Mouse (Mus musculus): Measurements from ENCODE around the gene Kif26b. TPM values are rescaled to one million over a fixed set of nuclear protein-coding genes. Genes with fewer than 3 reads are reported as not detected.

Kif26b gene
- polyA plus RNA-seq, 1 experiment: 0.16 TPM

DNA sequence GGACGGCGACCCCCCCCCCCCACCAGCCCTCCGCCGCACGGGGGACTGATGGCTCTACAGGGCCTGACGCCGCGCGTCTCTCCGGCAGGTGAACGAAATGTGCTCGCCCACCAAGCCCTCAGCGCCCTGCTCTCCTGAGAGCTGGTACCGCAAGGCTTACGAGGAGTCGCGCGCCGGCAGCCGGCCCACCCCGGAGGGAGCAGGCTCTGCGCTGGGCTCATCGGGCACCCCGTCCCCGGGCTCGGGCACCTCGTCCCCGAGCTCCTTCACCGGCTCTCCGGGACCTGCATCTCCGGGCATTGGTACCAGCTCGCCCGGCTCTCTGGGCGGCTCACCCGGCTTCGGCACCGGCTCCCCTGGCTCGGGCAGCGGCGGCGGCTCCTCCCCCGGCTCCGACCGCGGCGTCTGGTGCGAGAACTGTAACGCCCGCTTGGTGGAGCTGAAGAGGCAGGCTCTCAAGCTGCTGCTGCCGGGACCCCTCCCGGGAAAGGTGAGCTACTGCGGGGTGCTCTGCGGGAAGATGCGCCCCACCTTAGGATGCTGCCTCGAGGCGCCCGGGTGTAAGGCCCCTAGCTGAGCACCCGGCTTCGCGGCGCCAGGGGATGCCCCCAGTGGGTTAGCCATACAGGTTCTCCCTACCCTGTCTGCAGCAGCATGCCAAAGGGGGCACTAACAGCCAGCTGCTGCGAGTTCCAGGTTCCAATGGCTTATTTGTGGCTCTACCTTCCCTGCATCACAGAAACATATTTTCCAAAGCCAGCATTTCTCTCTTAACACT lies 1.6 kb downstream of the Kif26b start:
- TF ChIP-seq CTCF (IDR thresholded peaks at IDR 0.05; ENCODE audit: borderline replicate concordance, control insufficient read depth, extremely low read depth, insufficient read depth, low read length, poor library complexity) (peak; percentile 54; the same call in 1 of the 2 replicates), POLR2A (IDR thresholded peaks at IDR 0.05; ENCODE audit: control insufficient read depth, extremely low read depth, insufficient read depth, low read length, poor library complexity) (no peak)
- Histone ChIP-seq H3K36me3 (ENCODE audit: control insufficient read depth, insufficient read depth, low read length) (no peaks in the 10 kb centered on the region), H3K27me3 (ENCODE audit: control insufficient read depth, insufficient read depth, low read length) (peaks cover 25% of the 10 kb centered on the region; the same call in 1 of the 2 replicates), H3K4me3 (ENCODE audit: control insufficient read depth, insufficient read depth, low read length) (peak overlapping the region; percentile 36), H3K4me1 (replicated peaks; ENCODE audit: control insufficient read depth, insufficient read depth, low read length) (peaks cover 31% of the 10 kb centered on the region), H3K27ac (ENCODE audit: control insufficient read depth, insufficient read depth, low read length) (no peak overlapping the region)
- 2% methylated on average over 62 of the region's 62 CpGs for WGBS
- peak; percentile 77 for DNase-seq

DNA sequence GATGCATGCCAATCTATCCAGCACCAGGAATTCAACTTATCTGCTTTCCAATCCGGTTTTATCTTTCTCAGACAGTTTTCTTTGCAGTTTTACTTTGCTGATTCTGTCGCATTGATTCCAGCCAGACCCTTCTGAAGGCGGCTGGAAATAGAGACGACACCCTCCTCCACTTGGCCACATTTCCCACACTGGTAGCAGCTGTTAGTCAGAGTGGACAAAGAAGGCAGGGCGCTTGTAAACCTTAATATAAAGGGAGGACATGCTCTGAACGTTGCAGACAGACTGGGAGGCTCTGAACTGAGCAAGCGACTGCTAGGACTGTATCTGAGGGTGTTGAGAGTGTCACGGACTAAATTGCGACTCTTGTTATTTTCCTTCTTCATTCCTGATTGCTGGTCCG lies 11.3 kb downstream of the Kif26b start:
- 88% methylated on average over 10 of the region's 10 CpGs for WGBS
- H3K27me3 ChIP-seq (ENCODE audit: control insufficient read depth, insufficient read depth, low read length): no peaks in the 10 kb centered on the region
- no peak overlapping the region for H3K4me3 ChIP-seq (ENCODE audit: control insufficient read depth, insufficient read depth, low read length)
- no peak for DNase-seq
- no peak for TF ChIP-seq POLR2A (IDR thresholded peaks at IDR 0.05; ENCODE audit: control insufficient read depth, extremely low read depth, insufficient read depth, low read length, poor library complexity)
- no peak for TF ChIP-seq CTCF (IDR thresholded peaks at IDR 0.05; ENCODE audit: borderline replicate concordance, control insufficient read depth, extremely low read depth, insufficient read depth, low read length, poor library complexity)
- H3K27ac ChIP-seq (ENCODE audit: control insufficient read depth, insufficient read depth, low read length): no peak overlapping the region
- no peaks in the 10 kb centered on the region for H3K36me3 ChIP-seq (ENCODE audit: control insufficient read depth, insufficient read depth, low read length)
- no peaks in the 10 kb centered on the region for H3K4me1 ChIP-seq (replicated peaks; ENCODE audit: control insufficient read depth, insufficient read depth, low read length)

DNA sequence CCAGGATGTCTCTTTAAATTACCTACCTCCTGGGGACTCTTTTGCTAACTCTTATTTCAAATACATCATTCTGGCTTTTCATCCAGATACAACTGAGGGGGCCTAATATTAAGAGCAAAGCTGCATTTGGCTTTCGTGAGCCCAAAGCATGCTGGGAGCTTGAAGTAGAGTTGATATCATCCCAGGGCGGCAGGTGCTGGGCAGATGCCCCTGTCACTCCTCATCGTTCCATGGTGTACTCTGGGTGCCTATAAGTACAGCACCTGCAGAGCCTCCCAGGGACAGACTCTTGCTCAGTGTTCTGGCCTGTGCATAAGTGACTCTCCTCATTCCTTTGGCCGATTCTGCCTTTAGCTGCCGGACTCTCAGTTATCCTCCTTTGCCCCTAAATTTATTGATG lies 13.5 kb downstream of the Kif26b start:
- 94% methylated on average over 5 of the region's 5 CpGs for WGBS
- H3K4me3 ChIP-seq (ENCODE audit: control insufficient read depth, insufficient read depth, low read length): no peak overlapping the region
- no peaks in the 10 kb centered on the region for H3K27me3 ChIP-seq (ENCODE audit: control insufficient read depth, insufficient read depth, low read length)
- no peak overlapping the region for H3K27ac ChIP-seq (ENCODE audit: control insufficient read depth, insufficient read depth, low read length)
- DNase-seq: no peak
- TF ChIP-seq POLR2A (IDR thresholded peaks at IDR 0.05; ENCODE audit: control insufficient read depth, extremely low read depth, insufficient read depth, low read length, poor library complexity): no peak
- TF ChIP-seq CTCF (IDR thresholded peaks at IDR 0.05; ENCODE audit: borderline replicate concordance, control insufficient read depth, extremely low read depth, insufficient read depth, low read length, poor library complexity): no peak
- H3K4me1 ChIP-seq (replicated peaks; ENCODE audit: control insufficient read depth, insufficient read depth, low read length): no peaks in the 10 kb centered on the region
- H3K36me3 ChIP-seq (ENCODE audit: control insufficient read depth, insufficient read depth, low read length): no peaks in the 10 kb centered on the region

DNA sequence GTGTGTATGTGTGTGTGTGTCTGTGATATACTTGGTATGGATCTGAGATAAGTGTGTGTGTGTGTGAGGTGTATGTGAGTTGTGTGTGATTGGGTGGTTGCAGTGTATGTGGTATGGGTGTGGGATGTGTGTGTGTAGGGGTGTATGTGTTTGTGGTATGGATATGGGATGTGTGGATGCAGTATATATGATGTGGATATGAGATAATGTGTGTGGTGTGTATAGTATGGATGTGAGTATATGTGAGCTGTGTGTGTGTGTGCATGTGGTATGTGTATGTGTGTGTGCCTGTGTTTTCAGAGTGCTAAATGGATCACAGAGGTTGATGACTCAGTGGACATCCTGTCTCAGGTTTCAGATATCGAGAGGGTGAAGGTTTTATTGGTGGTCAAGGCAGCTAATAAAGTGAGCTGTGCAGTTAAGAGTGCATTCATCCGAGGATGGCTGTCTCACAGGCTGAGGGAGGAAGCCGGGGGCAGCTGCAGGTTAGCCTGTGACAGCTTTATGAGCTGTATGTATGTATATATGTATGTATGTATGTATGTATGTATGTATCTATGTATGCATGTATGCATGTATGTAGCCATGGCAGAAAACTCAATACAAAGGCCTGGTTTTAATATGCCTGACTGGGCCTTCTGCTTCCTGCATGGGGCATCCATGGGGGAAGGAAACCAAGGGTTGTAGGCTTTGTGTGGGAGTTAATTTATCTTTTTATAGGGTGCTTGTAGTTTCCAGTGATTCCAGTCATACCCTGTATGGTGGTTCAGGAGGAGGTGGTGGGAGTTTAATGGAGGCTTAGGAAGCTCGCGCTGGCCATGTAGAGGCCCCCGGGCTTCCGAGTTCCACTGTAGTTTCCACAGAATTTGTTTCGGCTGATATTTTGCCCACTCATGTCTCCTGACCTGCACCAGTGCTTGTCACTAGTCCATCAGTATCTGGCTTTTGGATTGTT lies 14.3 kb downstream of the Kif26b start:
- Histone ChIP-seq H3K27ac (ENCODE audit: control insufficient read depth, insufficient read depth, low read length) (no peak overlapping the region), H3K27me3 (ENCODE audit: control insufficient read depth, insufficient read depth, low read length) (no peaks in the 10 kb centered on the region), H3K36me3 (ENCODE audit: control insufficient read depth, insufficient read depth, low read length) (no peaks in the 10 kb centered on the region), H3K4me3 (ENCODE audit: control insufficient read depth, insufficient read depth, low read length) (no peak overlapping the region), H3K4me1 (replicated peaks; ENCODE audit: control insufficient read depth, insufficient read depth, low read length) (no peaks in the 10 kb centered on the region)
- WGBS: 94% methylated on average over 8 of the region's 8 CpGs
- TF ChIP-seq CTCF (IDR thresholded peaks at IDR 0.05; ENCODE audit: borderline replicate concordance, control insufficient read depth, extremely low read depth, insufficient read depth, low read length, poor library complexity) (no peak), POLR2A (IDR thresholded peaks at IDR 0.05; ENCODE audit: control insufficient read depth, extremely low read depth, insufficient read depth, low read length, poor library complexity) (no peak)
- DNase-seq: no peak

DNA sequence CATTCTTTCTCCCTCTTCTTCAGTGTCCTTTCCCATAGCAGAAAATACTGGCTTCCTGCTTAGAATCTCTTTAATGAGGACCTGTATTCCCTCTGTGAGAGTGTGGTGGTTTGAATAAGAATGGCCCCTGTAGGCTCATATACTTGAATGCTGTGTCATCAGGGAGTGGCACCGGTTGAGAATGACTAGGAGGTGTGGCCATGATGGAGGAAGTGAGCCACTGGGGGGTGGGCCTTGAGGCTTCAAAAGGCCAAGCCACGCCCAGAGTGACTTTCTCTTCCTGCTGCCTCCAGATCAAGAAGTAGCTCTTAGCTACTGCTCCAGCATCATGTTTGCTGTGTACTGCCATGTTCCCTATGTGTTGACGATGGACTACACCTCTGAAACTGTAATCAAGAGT lies 15.7 kb downstream of the Kif26b start:
- no peak for DNase-seq
- no peak overlapping the region for H3K4me3 ChIP-seq (ENCODE audit: control insufficient read depth, insufficient read depth, low read length)
- H3K4me1 ChIP-seq (replicated peaks; ENCODE audit: control insufficient read depth, insufficient read depth, low read length): no peaks in the 10 kb centered on the region
- TF ChIP-seq CTCF (IDR thresholded peaks at IDR 0.05; ENCODE audit: borderline replicate concordance, control insufficient read depth, extremely low read depth, insufficient read depth, low read length, poor library complexity) (no peak), POLR2A (IDR thresholded peaks at IDR 0.05; ENCODE audit: control insufficient read depth, extremely low read depth, insufficient read depth, low read length, poor library complexity) (no peak)
- H3K36me3 ChIP-seq (ENCODE audit: control insufficient read depth, insufficient read depth, low read length): no peaks in the 10 kb centered on the region
- WGBS: 84% methylated on average over 3 of the region's 3 CpGs
- no peak overlapping the region for H3K27ac ChIP-seq (ENCODE audit: control insufficient read depth, insufficient read depth, low read length)
- H3K27me3 ChIP-seq (ENCODE audit: control insufficient read depth, insufficient read depth, low read length): no peaks in the 10 kb centered on the region

DNA sequence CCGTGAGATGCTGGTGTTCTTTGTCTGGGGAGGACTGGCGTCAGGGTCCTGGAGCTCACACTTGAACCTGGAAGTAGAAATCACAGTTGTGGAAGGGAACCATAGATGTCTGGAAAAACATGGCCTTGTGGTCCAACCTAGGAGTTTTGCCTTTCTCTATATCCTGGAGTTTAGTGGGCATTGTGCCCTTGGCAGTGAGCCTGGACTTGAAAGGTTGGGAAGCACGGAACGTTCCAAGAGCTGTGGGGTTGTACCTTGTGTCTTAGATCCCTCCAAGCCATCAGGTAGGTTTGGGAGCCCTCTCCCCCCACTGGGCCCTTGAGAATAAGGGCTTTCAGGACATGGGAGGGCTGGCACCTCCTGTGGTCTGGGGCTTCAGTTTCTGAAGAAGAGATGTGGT lies 20.7 kb downstream of the Kif26b start:
- Histone ChIP-seq H3K4me3 (ENCODE audit: control insufficient read depth, insufficient read depth, low read length) (no peak overlapping the region), H3K36me3 (ENCODE audit: control insufficient read depth, insufficient read depth, low read length) (no peaks in the 10 kb centered on the region), H3K27ac (ENCODE audit: control insufficient read depth, insufficient read depth, low read length) (no peak overlapping the region), H3K4me1 (replicated peaks; ENCODE audit: control insufficient read depth, insufficient read depth, low read length) (no peaks in the 10 kb centered on the region), H3K27me3 (ENCODE audit: control insufficient read depth, insufficient read depth, low read length) (no peaks in the 10 kb centered on the region)
- 97% methylated on average over 4 of the region's 4 CpGs for WGBS
- no peak for DNase-seq
- TF ChIP-seq POLR2A (IDR thresholded peaks at IDR 0.05; ENCODE audit: control insufficient read depth, extremely low read depth, insufficient read depth, low read length, poor library complexity) (no peak), CTCF (IDR thresholded peaks at IDR 0.05; ENCODE audit: borderline replicate concordance, control insufficient read depth, extremely low read depth, insufficient read depth, low read length, poor library complexity) (no peak)
